Mouse (Mus musculus) frontal cortex, adult 2 months (tissue): ENCODE results near the gene Naa38. TPM values are rescaled to one million over a fixed set of nuclear protein-coding genes. Genes with fewer than 3 reads are reported as not detected.

Experiments
- DNase-seq, 2 experiments: peaks; one replicate each; pipeline ENCODE4 v3.0.0; 2022; ENCODE audit warnings: low spot score in 1 of 2; ENCODE audit errors: extremely low spot score in 1 of 2
- polyA plus RNA-seq: library from polyadenylated mRNA; depleted of rRNA; stranded (reverse); fragments of >200 nt; gene quantifications from 2 replicates; pipeline ENCODE4 v1.2.3, GENCODE M21; 2012

The Naa38 gene
- polyA plus RNA-seq, 1 experiment, result 179 TPM

- DNase-seq, result no peak
These were observed 4.2 kb downstream of the Naa38 start for GRCm38 (mm10) chr11:69399201-69400082.

GRCm38 (mm10) chr11:69400083-69400850 is 5.0 kb downstream of the Naa38 start:
- no peak for DNase-seq

DNA sequence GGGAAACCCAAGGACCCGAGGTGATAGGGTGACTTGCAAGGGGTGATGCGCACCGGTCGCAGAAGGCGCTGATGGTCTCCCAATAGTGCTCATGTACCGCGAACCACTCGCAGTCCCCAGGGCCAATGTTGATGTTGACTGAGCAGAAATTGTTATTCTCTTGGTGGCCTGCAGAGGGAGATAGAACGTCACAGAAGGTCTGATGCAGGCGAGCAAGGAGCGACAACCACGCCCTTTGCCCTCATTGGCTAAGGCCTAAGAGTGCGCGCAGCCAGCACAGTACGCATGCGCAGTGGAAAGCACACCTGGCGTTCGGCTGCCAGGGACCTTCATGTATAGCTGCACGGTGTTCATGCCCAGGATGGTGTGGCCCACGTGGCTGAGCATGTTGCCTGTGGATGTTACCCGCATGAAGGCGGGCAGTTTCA is 5.9 kb downstream of the Naa38 start:
- peak in 1 of 2 experiments; percentile 96 for DNase-seq

GRCm38 (mm10) chr11:69401987-69402386 is 6.7 kb downstream of the Naa38 start:
- DNase-seq, result no peak

DNA sequence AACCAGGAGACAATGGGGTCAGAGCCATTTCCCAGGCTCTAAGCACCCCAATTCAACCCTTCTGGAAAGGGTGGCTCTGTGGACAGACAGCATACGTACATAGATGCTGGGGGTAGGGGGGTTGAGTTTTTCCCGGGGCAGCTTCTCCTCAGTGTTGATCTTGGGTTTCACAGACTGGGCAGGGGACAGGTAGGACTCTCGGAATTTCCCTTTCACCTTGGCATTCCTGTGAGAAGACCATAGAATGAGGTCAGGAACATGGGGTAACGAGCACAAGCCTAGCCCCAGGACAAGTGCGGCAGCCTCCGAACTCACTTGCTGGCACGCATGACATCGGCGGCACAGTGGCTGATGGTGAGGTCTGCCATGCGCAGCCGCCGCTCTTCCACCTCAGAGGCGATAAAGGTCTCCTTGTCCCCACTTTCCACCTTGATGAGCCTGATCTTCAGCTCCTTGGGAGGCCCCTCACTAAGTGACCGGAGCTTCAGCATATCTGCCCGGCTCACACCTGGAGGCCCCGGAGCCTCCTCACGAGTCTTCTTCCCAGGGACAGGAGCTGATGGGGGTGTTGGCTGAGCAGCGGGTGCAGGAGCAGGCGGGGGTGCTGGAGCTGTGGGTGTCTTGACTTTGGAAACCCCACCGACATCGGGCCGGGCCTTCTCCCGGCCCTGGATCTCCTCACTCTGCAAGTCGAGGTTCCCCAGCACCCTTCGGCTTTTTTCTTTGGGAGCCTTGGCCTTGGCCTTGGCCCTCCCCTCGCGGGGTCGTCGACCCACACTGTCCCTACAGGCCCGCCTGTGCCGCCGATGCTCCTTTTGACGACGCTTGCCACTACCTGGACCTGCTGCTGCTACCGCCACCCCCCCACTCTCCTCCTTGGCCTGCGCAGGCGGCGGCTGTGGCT is 8.7 kb downstream of the Naa38 start:
- DNase-seq, result no peak

- no peak for DNase-seq
These were observed 9.5 kb downstream of the Naa38 start for GRCm38 (mm10) chr11:69404595-69405396.

- no peak for DNase-seq
These were observed 10.3 kb downstream of the Naa38 start for GRCm38 (mm10) chr11:69405397-69406200.

DNA sequence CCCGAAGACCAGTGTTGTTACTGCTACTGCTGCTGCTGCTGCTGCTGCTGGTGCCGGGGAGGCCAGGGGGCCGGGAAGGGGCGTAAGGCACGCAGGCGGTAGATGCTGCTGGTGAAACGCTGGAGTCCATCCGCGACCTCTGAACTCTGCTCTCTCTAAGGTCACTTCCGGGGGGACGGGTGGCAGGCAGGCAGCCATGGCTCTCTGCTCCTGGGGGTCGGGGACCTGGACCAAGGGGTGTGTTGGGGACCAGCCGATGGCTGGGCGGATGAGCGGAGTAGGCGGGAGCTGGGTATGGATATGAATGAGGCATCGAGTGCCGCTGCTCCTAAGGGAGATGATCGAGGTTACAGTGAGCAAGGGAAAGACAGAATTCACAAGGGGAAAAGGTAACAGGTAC is 11.0 kb downstream of the Naa38 start:
- no peak for DNase-seq

DNA sequence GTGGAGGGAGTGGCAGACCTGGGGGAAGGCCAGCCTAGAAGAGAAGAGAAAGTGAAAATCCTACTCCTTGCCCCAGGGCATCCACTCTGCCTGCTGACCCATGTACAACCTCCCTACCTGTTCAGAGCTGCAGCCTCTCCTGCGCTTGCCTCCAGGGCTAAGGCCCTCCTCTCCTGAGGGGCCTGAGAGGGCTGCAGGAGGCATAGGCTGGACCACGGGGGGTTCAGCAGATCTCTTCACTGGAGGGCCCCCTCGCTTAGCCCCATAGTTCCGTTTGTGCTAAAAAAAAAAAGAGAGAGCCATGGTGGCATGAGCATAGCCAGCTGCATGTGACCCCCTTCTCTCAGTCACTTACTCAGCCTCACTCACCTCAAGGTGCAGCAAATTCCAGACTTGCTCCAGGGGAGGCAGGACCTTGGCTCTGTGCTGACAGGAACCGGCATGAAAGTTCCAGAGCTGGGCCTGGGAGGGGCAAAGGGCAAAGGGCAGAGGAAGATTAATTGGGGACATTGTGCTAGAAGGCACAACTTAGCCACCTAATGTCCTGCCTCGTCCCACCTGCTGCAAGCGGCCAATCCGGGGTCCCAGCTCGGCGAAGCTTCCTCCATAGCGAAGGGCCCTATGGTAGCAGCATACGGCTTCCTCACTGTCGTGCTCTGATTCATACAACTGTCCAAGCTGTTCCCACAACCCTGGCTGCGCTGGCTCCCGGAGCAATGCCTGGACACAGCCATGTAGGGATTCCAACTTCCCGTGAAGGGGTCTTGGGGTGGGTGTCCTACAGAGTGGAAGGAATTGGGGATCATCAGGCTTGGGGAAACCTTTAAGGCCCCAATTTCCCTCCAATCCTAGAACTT is 11.8 kb downstream of the Naa38 start:
- DNase-seq, result no peak

- no peak for DNase-seq
These were observed 12.4 kb downstream of the Naa38 start for GRCm38 (mm10) chr11:69407724-69408004.

DNA sequence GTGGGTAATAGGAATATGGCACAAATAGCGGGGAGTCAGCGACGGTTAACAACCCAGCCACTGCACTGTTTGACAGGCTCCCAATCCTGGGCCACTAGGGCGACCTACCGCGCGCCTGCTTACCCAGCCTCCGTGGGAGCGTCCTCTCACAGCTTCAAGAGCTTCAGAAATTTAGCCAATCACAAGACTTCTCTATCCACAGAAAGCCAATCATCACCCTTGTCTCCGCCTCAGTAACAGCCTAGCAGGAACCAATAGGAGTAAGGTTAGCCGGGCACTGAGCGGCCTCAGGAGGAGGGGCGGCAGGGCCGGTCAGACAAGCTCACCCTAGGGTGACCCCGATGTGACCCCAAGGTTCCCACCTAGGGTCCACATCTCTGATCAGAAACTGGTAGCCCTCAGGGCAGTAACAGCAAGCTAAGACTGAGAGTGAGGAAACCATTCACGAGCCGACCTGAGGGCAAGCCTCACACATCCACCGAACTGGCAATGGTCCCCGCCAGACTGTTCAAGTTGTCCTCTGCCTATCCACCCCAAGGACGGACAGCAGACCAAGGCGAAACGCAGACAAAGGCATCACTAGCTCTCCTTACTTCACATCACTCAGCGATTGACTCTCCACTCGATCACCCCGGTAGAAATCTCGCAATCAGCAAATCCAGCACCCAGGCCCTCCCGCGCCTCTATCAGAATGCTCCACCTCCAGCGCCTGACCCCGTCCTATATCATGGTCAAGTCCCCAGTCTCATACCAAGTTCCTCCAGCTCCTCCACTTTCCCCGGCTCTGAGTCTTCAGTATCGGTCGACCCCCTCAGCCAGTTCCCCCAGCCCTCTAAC is 13.5 kb downstream of the Naa38 start:
- peak; percentile 90 to 93 for DNase-seq

DNA sequence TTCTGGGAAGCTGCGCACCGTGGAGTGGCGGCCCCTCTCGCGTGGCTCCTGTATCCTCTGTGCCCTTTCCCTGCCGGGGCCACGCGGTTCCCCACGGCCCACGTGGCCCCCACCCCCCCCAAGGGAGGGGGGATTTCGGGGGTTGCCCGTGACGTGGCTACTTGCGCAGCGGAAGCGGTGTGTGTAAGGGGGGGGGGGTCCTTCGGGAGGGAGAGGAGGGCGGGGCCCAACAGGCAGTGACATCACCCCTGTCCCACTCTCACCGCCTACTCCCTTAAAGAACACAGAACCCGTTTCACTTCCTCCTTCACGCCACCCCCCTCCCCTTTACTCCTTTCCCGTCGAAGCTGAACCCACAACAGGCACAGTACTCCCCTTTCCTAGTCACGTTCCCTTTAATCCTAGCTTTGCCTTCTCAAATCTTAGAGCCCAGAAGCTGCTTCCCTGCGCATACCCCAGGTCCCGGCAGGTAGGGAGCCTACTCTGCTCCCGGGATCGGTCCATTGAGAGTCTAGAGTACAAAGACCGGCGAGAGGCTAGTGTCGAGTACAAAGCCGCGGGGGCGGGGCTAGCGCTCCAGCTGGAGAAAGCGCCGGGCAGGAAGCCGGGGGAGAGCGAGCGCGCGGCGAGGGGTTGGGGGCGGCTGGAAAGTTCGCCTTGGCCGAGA is 14.2 kb downstream of the Naa38 start:
- DNase-seq, result peak in 1 of 2 experiments; percentile 87

- DNase-seq, result no peak
These were observed 14.7 kb downstream of the Naa38 start for GRCm38 (mm10) chr11:69410045-69410309.

DNA sequence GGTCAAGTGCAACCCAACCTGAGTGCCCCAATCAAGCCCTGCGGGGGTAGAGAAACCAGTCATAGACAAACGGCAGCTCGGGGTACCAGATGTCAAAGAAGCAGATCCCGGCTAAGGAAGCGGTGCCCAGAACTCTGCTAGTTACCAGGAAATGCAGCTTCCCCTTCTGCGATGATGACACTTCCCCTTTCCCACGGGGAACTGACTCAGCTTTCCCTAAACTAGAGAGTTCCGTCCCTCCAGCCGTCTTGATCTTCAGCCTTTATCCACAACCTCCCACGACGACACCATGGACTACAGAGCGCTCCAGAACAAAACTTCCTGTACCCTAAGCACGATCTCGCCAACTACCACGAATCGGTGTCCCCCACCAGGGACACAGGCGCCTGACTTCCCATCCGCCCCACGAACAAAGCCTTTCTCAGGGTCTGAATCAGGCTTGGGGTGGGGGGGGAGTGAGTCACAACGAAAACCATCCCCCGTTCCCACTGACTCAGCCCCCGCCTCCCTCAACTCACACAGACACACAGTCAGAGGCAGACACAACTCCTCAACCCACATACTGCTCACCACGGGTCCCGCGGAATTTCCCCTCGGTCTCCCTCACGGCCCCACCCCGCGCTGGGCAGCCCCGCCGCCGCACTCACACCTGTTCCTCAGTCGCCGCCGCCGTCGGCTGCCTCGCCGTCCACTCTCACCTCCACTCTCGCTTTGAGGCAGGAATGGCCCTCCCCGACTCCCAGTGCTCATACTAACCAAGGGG is 15.2 kb downstream of the Naa38 start:
- peak in 1 of 2 experiments; percentile 71 for DNase-seq

GRCm38 (mm10) chr11:69411073-69411535 is 15.8 kb downstream of the Naa38 start:
- peak; percentile 87 to 97 for DNase-seq

DNA sequence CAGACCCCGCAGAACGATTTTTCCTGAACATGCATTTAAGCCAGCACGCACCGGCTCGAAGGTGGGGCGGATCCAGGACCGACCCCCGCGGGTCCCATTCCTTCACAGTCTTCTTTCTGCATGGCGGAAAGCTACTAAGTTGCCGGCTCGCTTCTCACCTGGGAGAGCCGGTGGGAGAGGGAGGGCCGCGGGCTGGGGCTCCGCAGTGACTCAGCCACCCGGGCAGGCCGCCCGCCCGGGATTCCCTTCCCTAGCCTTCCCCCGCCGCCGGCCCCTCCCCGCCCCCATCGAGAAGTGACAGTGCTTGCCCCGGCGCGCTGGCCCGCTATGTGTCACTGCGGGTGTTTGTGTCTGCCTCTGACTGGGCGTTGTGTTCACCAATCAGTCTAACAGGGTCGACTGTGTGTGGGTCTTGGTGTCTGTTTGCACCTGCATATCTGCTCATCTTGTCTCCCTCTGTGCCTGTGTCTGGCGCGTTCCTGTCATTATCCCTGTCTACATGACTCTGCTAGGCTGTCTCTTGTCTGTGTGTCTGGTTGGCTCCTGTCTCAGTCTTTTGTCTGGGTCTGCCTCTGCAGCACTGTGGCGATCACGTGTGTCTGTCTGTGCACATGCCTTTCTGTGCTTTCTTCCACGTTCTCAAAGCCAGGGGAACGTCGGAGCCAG is 16.4 kb downstream of the Naa38 start:
- peak in 1 of 2 experiments; percentile 66 for DNase-seq
